Mouse (Mus musculus) G1E (cell line): ENCODE data around the gene Slc50a1.

ENCODE experiments used
- CTCF ChIP-seq: IDR thresholded peaks from 2 replicates; pipeline ENCODE4 v1.5.1; 2012; ENCODE audit warnings: low read depth, low read length, inconsistent platforms, mixed read lengths
- GATA1 ChIP-seq: IDR thresholded peaks from 2 replicates; pipeline ENCODE4 v1.6.1; 2012; ENCODE audit warnings: borderline replicate concordance, low read length, inconsistent platforms, mixed read lengths
- TAL1 ChIP-seq: conservative IDR thresholded peaks from 2 replicates; pipeline ENCODE4 v1.6.1; 2012; ENCODE audit warnings: low read depth, low read length, inconsistent platforms, mixed read lengths

GRCm38 (mm10) chr3:89288503-89288928, 18.1 kb upstream of the Slc50a1 start:
- TF ChIP-seq CTCF, result no peak
- TF ChIP-seq GATA1, result no peak
- TF ChIP-seq TAL1, result no peak
